Mouse (Mus musculus) heart, embryonic 14.5 days (tissue): ENCODE results near the gene Tra2b. TPM values are rescaled to one million over a fixed set of nuclear protein-coding genes. Genes with fewer than 3 reads are reported as not detected.
"Not testable (repeated sequence)": the region's sequence is repeated elsewhere in the genome, so short reads cannot be mapped to it uniquely, and the experiment has no call there.

Source experiments
- ATAC-seq: fragments of 200-750 bp; cut with Nextera tagmentation; 2 replicates; pipeline ENCODE4 v1.8.0; 2017; ENCODE audit warnings: low read depth, moderate TSS enrichment; ENCODE audit not compliant: insufficient number of reproducible peaks, insufficient read depth, low FRiP score
- H3K27ac ChIP-seq, 2 experiments: fragments of 200-500 bp in 1 of 2; fragments of 300-500 bp in 1 of 2; sonication (generic) in 1 of 2; replicated peaks in 1 of 2; 2 replicates each; pipeline ENCODE4 v1.5.1; 2012 to 2014; ENCODE audit warnings: low read depth in 2 of 2, low read length in 2 of 2, control low read depth in 1 of 2, mild to moderate bottlenecking in 1 of 2, mixed read lengths in 1 of 2; ENCODE audit not compliant: control insufficient read depth in 1 of 2, insufficient read depth in 1 of 2
- H3K27me3 ChIP-seq: fragments of 300-500 bp; sonication (generic); 2 replicates; pipeline ENCODE4 v1.6.1; 2014; ENCODE audit warnings: mild to moderate bottlenecking, low read length, control low read depth; ENCODE audit not compliant: control insufficient read depth, insufficient read depth
- H3K36me3 ChIP-seq: fragments of 300-500 bp; sonication (generic); 2 replicates; pipeline ENCODE4 v1.6.1; 2014; ENCODE audit warnings: mild to moderate bottlenecking, control low read depth, low read length, mixed read lengths; ENCODE audit not compliant: control insufficient read depth, insufficient read depth
- H3K4me1 ChIP-seq, 2 experiments: fragments of 200-500 bp in 1 of 2; fragments of 300-500 bp in 1 of 2; sonication (generic) in 1 of 2; 2 replicates each; pipeline ENCODE4 v1.6.1; 2012 to 2014; ENCODE audit warnings: low read length in 2 of 2, control low read depth in 1 of 2, mixed read lengths in 1 of 2; ENCODE audit not compliant: control insufficient read depth in 2 of 2, insufficient read depth in 2 of 2
- H3K4me2 ChIP-seq: fragments of 300-500 bp; sonication (generic); 2 replicates; pipeline ENCODE4 v1.6.1; 2014; ENCODE audit warnings: mild to moderate bottlenecking, low read length
- H3K4me3 ChIP-seq, 2 experiments: fragments of 200-500 bp in 1 of 2; fragments of 300-500 bp in 1 of 2; sonication (generic) in 1 of 2; 2 replicates each; pipeline ENCODE4 v1.5.1; 2012 to 2014; ENCODE audit warnings: low read length in 2 of 2, mild to moderate bottlenecking in 2 of 2, control low read depth in 1 of 2, low read depth in 1 of 2, moderate library complexity in 1 of 2; ENCODE audit not compliant: control insufficient read depth in 1 of 2, insufficient read depth in 1 of 2
- H3K9ac ChIP-seq: fragments of 300-500 bp; sonication (generic); 2 replicates; pipeline ENCODE4 v1.6.1; 2014; ENCODE audit warnings: mild to moderate bottlenecking, low read length
- H3K9me3 ChIP-seq: fragments of 300-500 bp; sonication (generic); 2 replicates; pipeline ENCODE4 v1.6.1; 2016; ENCODE audit warnings: low read length, control low read depth; ENCODE audit not compliant: control insufficient read depth
- WGBS: fragments of 180-500 bp; shearing (Covaris S2); extraction: QIAGEN DNeasy Blood & Tissue Kit; methylation state at CpG from one replicate; pipeline ENCODE4 v1.1.7; 2014; 5-methylcytosine and 5-hydroxymethylcytosine counted together
- polyA plus RNA-seq: library from polyadenylated mRNA; unstranded; fragments of >200 nt; fragmentation: Nextera tagmentation; extraction: Ambion mirVana; gene quantifications from 2 replicates; pipeline ENCODE4 v1.2.1, GENCODE M21; 2014

The Tra2b gene
- polyA plus RNA-seq, 1 experiment from 2014 or later = 177 TPM

DNA sequence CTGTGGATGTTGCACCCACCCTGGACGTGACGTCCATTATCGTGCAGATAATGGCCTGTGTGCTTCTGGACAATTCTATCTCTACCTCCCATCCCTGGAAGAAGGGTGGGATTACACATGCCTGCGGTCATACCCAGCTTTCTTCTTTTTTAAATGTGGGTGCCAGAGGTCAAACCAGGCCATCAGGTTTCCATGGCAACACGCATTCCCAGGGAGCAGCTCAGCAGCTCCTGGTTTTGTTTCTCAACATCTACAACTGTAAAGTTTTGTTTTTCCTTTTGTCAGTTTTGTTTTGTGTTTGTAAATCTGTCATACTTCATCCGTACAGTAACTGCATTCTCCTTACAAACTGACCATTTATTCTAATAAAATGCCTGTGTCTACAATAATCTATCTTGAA, 31.3 kb downstream of the Tra2b start:
- H3K4me1 ChIP-seq = no peaks in the 10 kb centered on the region
- no peak overlapping the region for H3K27ac ChIP-seq
- no peaks in the 10 kb centered on the region for H3K9me3 ChIP-seq
- H3K4me2 ChIP-seq = no peak overlapping the region
- 66% methylated on average over 6 of the region's 6 CpGs for WGBS
- no peaks in the 10 kb centered on the region for H3K27me3 ChIP-seq
- H3K4me3 ChIP-seq = no peak overlapping the region
- no peaks in the 10 kb centered on the region for H3K36me3 ChIP-seq
- no peak for ATAC-seq
- no peak overlapping the region for H3K9ac ChIP-seq

DNA sequence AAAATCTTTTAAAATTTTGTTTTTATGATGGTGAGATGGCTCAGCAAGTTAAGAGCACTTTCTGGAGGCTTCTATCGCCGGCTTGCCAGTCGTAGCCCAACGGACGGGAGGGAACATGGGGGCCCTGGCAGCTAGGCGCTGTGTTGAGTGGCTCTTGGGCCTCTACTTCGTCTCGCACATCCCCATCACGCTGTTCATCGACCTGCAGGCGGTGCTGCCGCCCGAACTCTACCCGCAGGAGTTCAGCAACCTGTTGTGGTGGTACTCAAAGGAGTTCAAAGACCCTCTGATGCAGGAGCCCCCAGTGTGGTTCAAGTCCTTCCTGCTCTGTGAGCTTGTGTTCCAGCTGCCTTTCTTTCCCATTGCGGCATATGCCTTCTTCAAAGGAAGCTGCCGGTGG, 35.5 kb downstream of the Tra2b start:
- not testable (repeated sequence) for H3K4me1 ChIP-seq, H3K27me3 ChIP-seq, H3K36me3 ChIP-seq, H3K4me2 ChIP-seq, H3K4me3 ChIP-seq, ATAC-seq, H3K27ac ChIP-seq, H3K9ac ChIP-seq, H3K9me3 ChIP-seq
- WGBS = 75% methylated on average over 16 of the region's 16 CpGs

DNA sequence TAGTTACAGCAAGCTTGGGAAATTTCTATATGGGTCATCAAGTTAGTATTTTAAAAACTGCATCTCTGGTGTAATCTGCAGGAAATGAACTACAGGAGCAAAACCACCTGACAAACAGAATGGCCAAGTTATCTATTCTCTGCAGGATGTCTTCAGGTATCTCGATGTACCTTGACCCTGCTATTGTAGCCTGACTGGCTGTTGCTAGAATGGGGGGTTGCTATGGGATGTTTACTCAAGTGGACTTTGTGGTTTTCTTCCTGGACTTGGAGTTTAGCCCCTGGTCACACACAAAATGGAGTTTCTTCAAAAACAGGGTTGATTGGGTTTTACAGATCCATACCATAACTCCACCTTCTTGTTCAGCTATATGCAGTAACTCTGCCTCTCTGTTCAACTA, 62.3 kb downstream of the Tra2b start:
- Histone ChIP-seq H3K4me3 (no peak overlapping the region), H3K9me3 (peaks cover 5% of the 10 kb centered on the region; the same call in 1 of the 2 replicates), H3K9ac (no peak overlapping the region), H3K27ac (no peak overlapping the region), H3K36me3 (no peaks in the 10 kb centered on the region), H3K4me1 (no peaks in the 10 kb centered on the region), H3K27me3 (no peaks in the 10 kb centered on the region), H3K4me2 (no peak overlapping the region)
- WGBS = 85% methylated on average over 1 of the region's 1 CpGs
- no peak for ATAC-seq

DNA sequence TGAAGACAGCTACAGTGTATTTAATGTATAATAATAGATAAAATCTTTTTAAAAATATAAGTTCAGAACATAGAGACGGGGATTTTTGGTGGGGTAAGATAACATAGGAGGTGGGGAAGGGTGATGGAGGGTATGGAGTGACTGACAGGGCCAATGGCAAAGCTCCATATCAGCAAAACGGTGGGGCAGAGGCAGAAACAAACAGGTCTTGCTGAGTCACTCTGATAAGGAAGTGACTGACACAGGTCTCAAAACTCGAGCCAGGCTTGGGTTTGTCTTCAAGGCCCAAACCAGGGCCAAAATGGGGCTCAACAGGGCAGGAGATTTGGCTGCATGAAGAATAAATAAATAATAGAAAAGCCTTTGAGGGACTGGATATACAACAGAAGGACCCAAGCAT, 63.9 kb downstream of the Tra2b start:
- H3K27me3 ChIP-seq = no peaks in the 10 kb centered on the region
- no peaks in the 10 kb centered on the region for H3K36me3 ChIP-seq
- H3K4me1 ChIP-seq = no peaks in the 10 kb centered on the region
- peaks cover 5% of the 10 kb centered on the region; the same call in 1 of the 2 replicates for H3K9me3 ChIP-seq
- no peak overlapping the region for H3K4me3 ChIP-seq
- no peak for ATAC-seq
- no peak overlapping the region for H3K4me2 ChIP-seq
- no peak overlapping the region for H3K27ac ChIP-seq
- no peak overlapping the region for H3K9ac ChIP-seq
- 40% methylated on average over 3 of the region's 3 CpGs for WGBS

DNA sequence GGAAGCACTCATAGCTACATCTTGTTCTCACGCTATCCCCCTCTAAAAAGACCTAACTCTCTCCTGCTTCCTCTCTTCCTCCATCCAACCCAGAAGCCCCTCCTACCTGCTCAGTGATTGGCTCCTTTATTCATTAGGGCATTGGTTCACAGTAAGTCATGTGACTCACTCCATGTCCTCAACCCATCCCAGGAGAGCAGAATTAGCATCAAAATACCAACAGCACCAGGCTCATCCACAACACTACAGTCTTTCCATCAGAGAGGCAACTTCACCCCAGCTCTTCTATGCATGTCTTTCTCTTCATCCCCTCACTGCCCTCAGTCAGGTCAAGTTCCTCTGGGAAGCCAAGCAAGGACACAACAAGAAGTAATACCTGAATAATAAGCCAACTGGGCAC, 65.3 kb downstream of the Tra2b start:
- no peak overlapping the region for H3K4me2 ChIP-seq
- no peaks in the 10 kb centered on the region for H3K9me3 ChIP-seq
- no peaks in the 10 kb centered on the region for H3K36me3 ChIP-seq
- H3K27me3 ChIP-seq = no peaks in the 10 kb centered on the region
- H3K27ac ChIP-seq = no peak overlapping the region
- H3K4me3 ChIP-seq = no peak overlapping the region
- no peak for ATAC-seq
- 81% methylated on average over 1 of the region's 1 CpGs for WGBS
- no peak overlapping the region for H3K9ac ChIP-seq
- no peaks in the 10 kb centered on the region for H3K4me1 ChIP-seq

Other genes with a start within 250 kb of the Tra2b start
- 45.1 and 47.6 TPM in 2 replicates for gene Igf2bp2, start 102.7 kb downstream of the Tra2b start, polyA plus RNA-seq
- gene Etv5, start 173.7 kb upstream of the Tra2b start, polyA plus RNA-seq = 14.3 and 15.6 TPM in 2 replicates